Mouse (Mus musculus) liver, adult 2 months (tissue): ENCODE results near the gene Irak4. TPM values are rescaled to one million over a fixed set of nuclear protein-coding genes. Genes with fewer than 3 reads are reported as not detected.
A peak's percentile ranks its signal among the peaks of the same experiment; 100 is the strongest.

Source experiments
- DNase-seq: peaks from one replicate; pipeline ENCODE4 v3.0.0-alpha.2; 2011; ENCODE audit warnings: low read depth, low spot score; ENCODE audit errors: extremely low read depth
- H3K27ac ChIP-seq: fragments of 200-500 bp; replicated peaks from 2 replicates; pipeline ENCODE4 v1.5.1; 2012; ENCODE audit warnings: low read depth, mild to moderate bottlenecking, control low read depth, inconsistent platforms, low read length; ENCODE audit not compliant: insufficient read depth
- H3K27me3 ChIP-seq: fragments of 200-500 bp; 2 replicates; pipeline ENCODE4 v1.6.1; 2012; ENCODE audit warnings: mild to moderate bottlenecking, moderate library complexity, low read length, inconsistent platforms; ENCODE audit not compliant: control insufficient read depth, insufficient read depth
- H3K36me3 ChIP-seq: fragments of 200-500 bp; 2 replicates; pipeline ENCODE4 v1.6.1; 2012; ENCODE audit warnings: low read length, inconsistent platforms; ENCODE audit not compliant: control insufficient read depth, insufficient read depth
- H3K4me1 ChIP-seq: fragments of 200-500 bp; 2 replicates; pipeline ENCODE4 v1.6.1; 2011; ENCODE audit warnings: low read length; ENCODE audit not compliant: control insufficient read depth, insufficient read depth
- H3K4me3 ChIP-seq: fragments of 200-500 bp; 2 replicates; pipeline ENCODE4 v1.5.1; 2011; ENCODE audit warnings: low read depth, mild to moderate bottlenecking, control low read depth, low read length, moderate library complexity; ENCODE audit not compliant: insufficient read depth
- H3K79me2 ChIP-seq: fragments of 200-500 bp; 2 replicates; pipeline ENCODE4 v1.6.1; 2012; ENCODE audit warnings: inconsistent platforms, mild to moderate bottlenecking, low read length, moderate library complexity; ENCODE audit not compliant: control insufficient read depth, insufficient read depth
- H3K9ac ChIP-seq: fragments of 200-500 bp; 2 replicates; pipeline ENCODE4 v1.6.1; 2012; ENCODE audit warnings: low read depth, mild to moderate bottlenecking, control low read depth, inconsistent platforms, low read length
- CTCF ChIP-seq: fragments of 200-500 bp; IDR thresholded peaks from 2 replicates; pipeline ENCODE4 v1.5.1; 2011; ENCODE audit warnings: low read depth, low read length, control low read depth
- POLR2A ChIP-seq: fragments of 200-500 bp; IDR thresholded peaks from 2 replicates; pipeline ENCODE4 v1.6.1; 2011; ENCODE audit warnings: low read length, control low read depth; ENCODE audit not compliant: insufficient read depth; ENCODE audit errors: extremely low read depth
- WGBS: fragments of 180-500 bp; shearing (Covaris S2); methylation state at CpG from one replicate; pipeline ENCODE4 v1.1.7; 2018; 5-methylcytosine and 5-hydroxymethylcytosine counted together
- polyA plus RNA-seq: library from polyadenylated mRNA; depleted of rRNA; stranded (reverse); fragments of >200 nt; gene quantifications from 2 replicates; pipeline ENCODE4 v1.2.3, GENCODE M21; 2012
- total RNA-seq: library from RNA; depleted of rRNA; stranded (reverse); fragments of >200 nt; gene quantifications from 2 replicates; pipeline ENCODE4 v1.2.3, GENCODE M21; 2014

The Irak4 gene
- total and polyA plus RNA-seq, 2 experiments: 5.9 to 6.9 TPM

DNA sequence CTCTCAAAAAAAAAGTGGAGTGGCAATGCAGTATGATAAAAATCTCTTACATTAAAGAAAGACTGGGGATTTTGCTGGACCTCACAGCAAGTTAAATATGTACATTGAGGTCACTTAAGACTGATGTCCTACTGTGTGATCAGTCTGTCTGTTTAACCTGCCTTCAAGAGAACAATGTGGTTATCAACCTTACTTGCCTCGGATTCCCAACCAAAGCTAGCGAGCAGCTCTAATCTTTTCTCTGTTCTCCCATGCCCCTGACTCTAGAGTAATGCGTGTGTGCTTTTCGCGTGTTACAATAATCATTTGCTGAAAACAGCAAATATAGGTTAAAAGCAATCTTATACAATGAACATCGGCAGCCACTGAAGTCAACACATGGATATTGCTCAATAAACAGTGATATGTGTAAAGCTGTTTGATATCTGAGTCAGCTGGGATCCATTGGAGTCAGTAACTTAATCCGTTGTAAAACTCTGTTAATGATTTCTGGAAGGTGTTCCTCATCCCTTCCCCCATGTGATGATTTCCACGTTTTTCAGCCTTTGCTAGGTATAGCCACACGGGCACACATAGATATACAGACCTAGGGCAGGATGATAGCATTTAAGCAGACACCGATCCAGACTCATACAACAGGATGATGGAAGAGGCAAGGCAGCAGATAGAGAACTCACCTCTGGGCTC lies 25.2 kb downstream of the Irak4 start:
- H3K9ac ChIP-seq: no peak overlapping the region
- no peaks in the 10 kb centered on the region for H3K79me2 ChIP-seq
- H3K36me3 ChIP-seq: peaks cover 12% of the 10 kb centered on the region
- no peak overlapping the region for H3K4me3 ChIP-seq
- TF ChIP-seq POLR2A (no peak), CTCF (no peak)
- no peaks in the 10 kb centered on the region for H3K27me3 ChIP-seq
- WGBS: 34% methylated on average over 10 of the region's 10 CpGs
- no peak overlapping the region for H3K27ac ChIP-seq
- peak; percentile 24 for DNase-seq
- H3K4me1 ChIP-seq: peaks cover 3% of the 10 kb centered on the region; the same call in 1 of the 2 replicates

GRCm38 (mm10) chr15:94571501-94571900 lies 28.1 kb downstream of the Irak4 start:
- peaks cover 1% of the 10 kb centered on the region; the same call in 1 of the 2 replicates for H3K36me3 ChIP-seq
- H3K27me3 ChIP-seq: no peaks in the 10 kb centered on the region
- TF ChIP-seq POLR2A (no peak), CTCF (no peak)
- no peak overlapping the region for H3K27ac ChIP-seq
- H3K9ac ChIP-seq: no peak overlapping the region
- no peaks in the 10 kb centered on the region for H3K79me2 ChIP-seq
- 69% methylated on average over 4 of the region's 4 CpGs for whole genome bisulfite sequencing
- H3K4me3 ChIP-seq: no peak overlapping the region
- peak; percentile 27 for DNase-seq
- H3K4me1 ChIP-seq: peaks cover 3% of the 10 kb centered on the region; the same call in 1 of the 2 replicates

GRCm38 (mm10) chr15:94572746-94573145 lies 29.3 kb downstream of the Irak4 start:
- H3K36me3 ChIP-seq: no peaks in the 10 kb centered on the region; the same call in 1 of the 2 replicates
- 81% methylated on average over 8 of the region's 8 CpGs for WGBS
- no peak overlapping the region for H3K4me3 ChIP-seq
- no peaks in the 10 kb centered on the region for H3K79me2 ChIP-seq
- no peaks in the 10 kb centered on the region for H3K27me3 ChIP-seq
- TF ChIP-seq POLR2A: no peak
- TF ChIP-seq CTCF: no peak
- DNase-seq: no peak
- peaks cover 3% of the 10 kb centered on the region; the same call in 1 of the 2 replicates for H3K4me1 ChIP-seq
- no peak overlapping the region for H3K9ac ChIP-seq
- H3K27ac ChIP-seq: no peak overlapping the region

DNA sequence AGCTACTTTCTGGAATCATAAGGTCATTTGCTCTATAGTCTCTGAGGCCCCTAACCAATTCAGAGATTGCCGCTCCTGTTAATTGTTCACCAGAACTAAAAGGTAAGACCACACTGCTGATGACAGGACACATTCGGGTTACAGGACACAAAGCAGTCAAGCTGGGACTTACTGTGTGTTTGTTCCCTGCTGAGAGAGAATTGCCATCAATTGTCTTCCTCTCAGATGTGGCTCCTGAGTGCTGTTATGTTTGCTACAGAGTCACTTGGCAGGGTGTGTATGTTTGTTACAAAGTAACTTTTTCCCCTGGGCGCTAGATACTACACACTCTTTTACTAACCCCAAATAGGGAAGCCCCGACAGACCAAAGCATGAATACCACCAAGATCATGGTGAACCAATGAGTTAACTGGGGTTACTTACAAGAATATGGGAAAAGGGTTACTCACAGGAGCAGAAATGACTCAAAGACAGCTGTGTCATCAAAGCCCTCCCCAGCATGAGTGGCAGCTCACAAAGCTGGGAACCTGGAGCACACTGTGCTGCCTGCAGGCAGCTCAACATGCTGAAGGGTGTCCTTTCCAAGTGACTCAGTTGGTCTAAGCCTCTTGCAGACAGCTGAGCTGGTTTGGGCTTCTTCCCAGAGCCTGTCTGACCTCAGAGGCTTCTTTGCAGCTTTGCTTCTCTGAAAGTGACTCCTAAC lies 31.3 kb downstream of the Irak4 start:
- no peak for DNase-seq
- Histone ChIP-seq H3K27ac (no peak overlapping the region), H3K36me3 (peaks cover 9% of the 10 kb centered on the region), H3K27me3 (no peaks in the 10 kb centered on the region), H3K4me1 (no peaks in the 10 kb centered on the region), H3K79me2 (no peaks in the 10 kb centered on the region), H3K4me3 (no peak overlapping the region), H3K9ac (no peak overlapping the region)
- TF ChIP-seq POLR2A: no peak
- TF ChIP-seq CTCF: no peak
- 63% methylated on average over 4 of the region's 4 CpGs for WGBS

DNA sequence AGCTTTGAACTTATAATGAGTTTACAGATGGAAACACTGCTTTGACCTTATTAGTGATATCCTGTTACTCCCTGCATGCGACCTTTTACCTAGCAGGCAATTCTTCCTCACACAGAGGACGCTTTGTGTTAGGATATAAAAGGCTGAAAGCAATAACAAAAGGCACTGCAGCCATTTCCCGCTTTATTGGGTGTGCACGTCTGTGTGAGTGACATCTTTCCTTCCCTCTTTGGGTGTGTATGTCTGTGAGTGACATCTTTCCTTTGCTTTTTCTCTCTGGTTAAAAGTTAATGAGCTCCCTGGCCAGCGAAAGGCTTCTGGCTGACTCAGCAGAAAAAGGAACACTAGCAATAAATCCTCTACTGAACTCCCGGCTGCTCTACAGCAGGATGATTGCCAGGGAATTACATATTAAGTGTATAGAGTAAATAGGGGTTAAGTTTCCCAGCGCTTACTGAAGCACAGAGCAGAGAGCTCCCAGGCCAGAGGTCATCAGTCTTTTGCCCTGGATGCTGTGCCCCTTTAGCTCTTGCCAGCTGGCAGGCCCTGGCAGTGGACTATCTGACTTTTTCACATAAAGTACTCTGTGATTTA lies 38.7 kb downstream of the Irak4 start:
- Histone ChIP-seq H3K36me3 (peaks cover 55% of the 10 kb centered on the region), H3K79me2 (no peaks in the 10 kb centered on the region), H3K9ac (no peak overlapping the region), H3K27me3 (no peaks in the 10 kb centered on the region), H3K4me1 (peaks cover 5% of the 10 kb centered on the region; the same call in 1 of the 2 replicates), H3K4me3 (no peak overlapping the region), H3K27ac (peak overlapping the region; percentile 47)
- peak; percentile 88 for DNase-seq
- 21% methylated on average over 7 of the region's 7 CpGs for WGBS
- TF ChIP-seq CTCF (no peak), POLR2A (no peak)
